Mouse (Mus musculus) left cerebral cortex, postnatal 36 days (tissue): ENCODE measurements at regions not wholly inside any gene's neighbourhood (a gene's known extent, or its start where the extent isn't known, plus 50 kb on each side); places are given as distances from the start of the nearest gene placed in this dataset.
A peak's percentile ranks its signal among the peaks of the same experiment; 100 is the strongest.

Source experiments
- DNase-seq, 2 experiments: peaks; one replicate each; pipeline ENCODE4 v3.0.0; 2021 to 2022; ENCODE audit warnings: low spot score in 2 of 2, mixed read lengths in 1 of 2
- intact Hi-C: fragments of 180-260 bp; cut with DNase I; formaldehyde crosslinking; loops from one replicate; pipeline ENCODE4 v1.15.1; 2025

DNA sequence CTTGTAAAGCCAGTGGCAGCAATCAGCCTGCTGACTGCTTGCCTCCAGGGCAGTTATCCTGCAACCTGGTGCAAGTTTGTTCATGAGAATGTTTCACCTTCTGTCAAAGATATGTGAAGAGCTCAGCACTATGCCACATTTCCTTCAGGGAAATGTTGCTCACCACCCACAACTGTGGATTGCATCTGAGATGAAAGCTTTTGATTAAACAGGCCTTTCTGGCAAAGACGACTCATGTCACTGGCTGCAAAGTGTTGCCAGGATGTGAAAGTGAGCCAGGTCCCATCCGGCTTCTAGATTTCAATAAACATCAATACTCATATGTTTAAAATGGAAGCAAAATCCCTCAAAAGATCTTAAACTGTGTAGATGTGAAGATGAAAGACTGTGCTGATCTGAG is 2121.0 kb downstream of the Gm37988 start:
- DNase-seq, result no peak
- intact Hi-C loops, result no loop called here

DNA sequence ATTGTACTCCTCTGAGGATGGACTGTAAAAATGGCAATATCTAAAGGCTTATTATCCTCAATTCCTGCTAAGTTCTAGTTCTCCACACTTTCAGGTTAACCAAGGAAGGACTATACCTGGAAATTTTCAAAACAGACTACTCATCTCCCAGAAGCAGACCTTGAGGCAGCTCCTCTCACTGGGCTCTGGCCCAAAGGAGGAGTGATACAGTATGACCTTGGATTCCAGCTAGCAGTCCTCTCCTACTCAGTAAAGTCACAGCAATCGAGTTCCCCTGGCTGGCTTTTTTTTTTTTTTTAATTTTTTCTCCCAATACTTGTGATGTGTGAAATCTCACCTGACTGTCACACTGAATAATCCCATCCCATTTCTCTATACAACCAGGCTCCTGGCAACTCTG is 2124.2 kb downstream of the Gm37988 start:
- intact Hi-C loops, result no loop called here
- DNase-seq, result no peak

DNA sequence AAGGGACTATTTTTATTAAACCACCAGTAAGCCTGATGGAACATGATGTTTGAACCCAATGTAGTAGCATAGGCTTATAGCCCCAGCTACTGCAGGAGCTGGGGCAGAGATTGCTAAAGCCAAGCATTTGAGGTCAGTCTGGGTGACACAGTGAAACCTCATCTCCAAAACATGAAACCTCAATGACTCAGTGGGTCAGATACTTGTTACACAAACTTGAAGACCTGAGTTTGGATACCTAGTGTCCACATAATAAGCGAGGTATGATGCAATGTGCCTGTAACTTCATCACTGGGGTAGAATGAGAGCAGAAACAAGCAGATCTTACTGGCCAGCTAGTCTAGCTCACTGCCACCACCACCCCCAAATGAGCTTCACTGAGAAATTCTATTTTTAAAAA is 2162.1 kb downstream of the Gm37988 start:
- no peak for DNase-seq
- intact Hi-C loops, result no loop called here

DNA sequence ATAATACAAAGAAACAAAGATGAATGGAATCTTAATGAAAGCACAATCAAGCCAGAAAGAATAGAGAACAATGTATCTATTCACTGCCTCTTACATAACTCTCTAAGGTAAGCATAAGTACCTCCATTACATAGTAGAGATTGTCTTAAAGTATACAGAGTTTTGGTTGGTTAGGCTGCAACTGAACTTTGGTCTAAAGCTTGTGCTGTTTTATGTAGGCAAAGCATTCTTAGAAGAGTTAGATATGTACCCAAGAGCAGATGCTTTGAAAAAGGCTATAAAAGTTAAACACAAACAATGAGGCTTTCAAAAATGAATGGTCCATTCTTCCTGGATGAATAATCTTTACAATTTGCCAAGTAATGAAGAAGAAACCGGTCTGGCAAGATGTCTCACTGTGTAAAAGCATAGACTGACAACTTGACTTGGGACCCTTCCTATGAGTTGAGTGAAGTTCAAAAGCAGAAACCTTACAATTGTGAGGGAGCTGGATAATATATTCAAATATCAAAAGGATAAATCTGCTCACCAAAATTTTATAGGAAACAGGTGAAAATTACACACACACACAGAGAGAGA is 2166.1 kb downstream of the Gm37988 start:
- no peak for DNase-seq
- intact Hi-C loops, result no loop called here

DNA sequence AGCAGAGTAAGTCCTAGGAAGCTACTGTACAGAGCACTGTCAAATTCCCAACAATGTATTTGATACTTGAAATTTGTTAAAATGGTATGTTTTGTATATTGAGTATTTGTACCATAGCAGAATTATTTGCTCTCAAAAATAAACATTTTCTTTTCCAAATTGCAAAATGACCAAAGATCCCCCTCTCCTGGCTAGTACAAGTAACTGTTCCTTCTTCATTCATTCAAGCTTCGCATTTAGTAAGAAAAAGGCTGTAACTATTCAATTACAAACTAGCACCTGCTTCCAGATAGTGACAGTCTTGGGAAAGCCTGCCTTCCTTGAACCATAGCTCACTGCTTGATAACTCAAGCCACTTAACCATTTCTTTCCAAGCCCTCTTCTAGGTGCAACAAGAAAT is 2171.9 kb downstream of the Gm37988 start:
- DNase-seq, result no peak
- intact Hi-C loops, result loop anchor here (2.0 kb wide), 1 partner anchor 573 kb away; no protein-coding TSS in a partner anchor

DNA sequence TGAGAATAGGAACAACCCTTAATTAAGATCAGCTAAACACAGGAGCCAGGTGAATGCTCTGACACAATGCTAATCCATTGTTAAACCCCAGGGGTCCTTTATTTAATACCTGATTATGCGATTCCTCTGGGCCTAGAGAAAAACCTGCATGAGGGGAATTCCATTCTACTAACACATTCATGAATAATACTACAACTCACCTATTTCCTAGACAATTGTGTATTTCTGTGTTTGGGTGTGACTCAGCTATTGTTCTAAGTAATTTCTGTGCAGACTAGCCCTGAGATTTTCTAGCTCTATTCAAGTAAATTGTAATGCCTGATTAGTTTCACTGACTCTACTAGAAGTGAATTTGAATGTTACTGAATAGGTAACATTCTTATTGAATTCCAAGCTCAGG is 2176.5 kb downstream of the Gm37988 start:
- intact Hi-C loops, result no loop called here
- no peak for DNase-seq

DNA sequence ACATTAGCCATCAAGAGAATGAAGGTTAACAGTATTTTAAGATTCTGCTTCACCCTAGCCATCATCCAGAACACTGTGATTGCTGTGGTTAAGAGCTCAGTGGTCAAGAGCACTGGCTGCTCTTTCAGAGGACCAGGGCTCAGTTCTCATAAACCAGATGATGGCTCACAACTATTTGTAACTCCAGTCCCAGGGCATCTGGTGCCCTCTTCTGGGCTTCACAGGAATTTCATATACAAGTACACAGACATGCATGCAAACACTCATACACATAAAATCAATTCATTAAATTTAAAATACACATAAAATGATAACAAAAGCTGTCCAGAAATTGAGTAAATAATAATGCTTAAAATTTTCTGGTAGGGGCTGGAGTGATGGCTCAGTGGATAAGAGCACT is 2189.9 kb downstream of the Gm37988 start:
- DNase-seq, result no peak
- intact Hi-C loops, result no loop called here

DNA sequence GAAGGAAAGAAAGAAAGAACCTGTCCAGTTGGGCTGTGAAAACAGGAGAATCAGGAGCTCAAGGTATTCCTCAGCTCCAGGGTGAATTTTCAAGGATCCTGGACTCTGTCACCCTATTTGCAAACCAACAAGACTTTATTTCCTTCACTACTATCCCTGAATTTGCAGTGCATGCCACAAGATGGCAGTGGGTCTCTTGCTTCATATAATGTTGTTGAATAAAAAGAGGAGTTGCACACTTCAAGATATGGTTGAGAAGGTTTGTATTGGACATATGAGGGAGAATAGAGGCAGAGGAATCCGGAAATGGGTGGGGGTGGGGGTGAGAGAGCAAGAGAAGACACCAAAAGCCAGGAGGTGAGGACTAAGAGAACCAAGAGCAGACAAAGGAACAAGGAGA is 2202.5 kb downstream of the Gm37988 start:
- peak; percentile 5 to 7 for DNase-seq
- intact Hi-C loops, result loop anchor here (5.0 to 10.0 kb wide), 2 partner anchors 135 to 192 kb away; no protein-coding TSS in a partner anchor
